Mouse (Mus musculus): ENCODE results near the gene Ifnz.
"Not testable (repeated sequence)": the region's sequence is repeated elsewhere in the genome, so short reads cannot be mapped to it uniquely, and the experiment has no call there.

The Ifnz gene

GRCm38 (mm10) chr4:88781831-88782230, at the start of gene Ifnz:
TSS of gene Ifnz (plus strand) at chr4:88782131.
- not testable (repeated sequence) for DNase-seq (ENCODE audit: low spot score)

- peak; percentile 59 for DNase-seq (ENCODE audit: low spot score)
Measured at GRCm38 (mm10) chr4:88738480-88738879, 43.5 kb upstream of the Ifnz start.

- DNase-seq (ENCODE audit: low spot score): no peak
Measured at GRCm38 (mm10) chr4:88739036-88739435, 42.9 kb upstream of the Ifnz start.

GRCm38 (mm10) chr4:88741426-88741825, 40.5 kb upstream of the Ifnz start:
- DNase-seq (ENCODE audit: low spot score): no peak

GRCm38 (mm10) chr4:88742771-88743371, 39.1 kb upstream of the Ifnz start:
- no peak for DNase-seq (ENCODE audit: low spot score)

- DNase-seq (ENCODE audit: low spot score): no peak
Measured at GRCm38 (mm10) chr4:88744207-88744606, 37.7 kb upstream of the Ifnz start.

- DNase-seq (ENCODE audit: low spot score): no peak
Measured at GRCm38 (mm10) chr4:88749926-88750325, 32.0 kb upstream of the Ifnz start.

- not testable (repeated sequence) for DNase-seq (ENCODE audit: low spot score)
Measured at GRCm38 (mm10) chr4:88754818-88755340, 27.1 kb upstream of the Ifnz start, which contains the start of gene Gm13271. TSS of gene Gm13271 (plus strand) at chr4:88754868.

GRCm38 (mm10) chr4:88756581-88757513, 25.1 kb upstream of the Ifnz start:
- DNase-seq (ENCODE audit: low spot score): not testable (repeated sequence)

- DNase-seq (ENCODE audit: low spot score): not testable (repeated sequence)
Measured at GRCm38 (mm10) chr4:88757628-88758031, 24.3 kb upstream of the Ifnz start.

- DNase-seq (ENCODE audit: low spot score): not testable (repeated sequence)
Measured at GRCm38 (mm10) chr4:88758751-88759150, 23.2 kb upstream of the Ifnz start.

- DNase-seq (ENCODE audit: low spot score): not testable (repeated sequence)
Measured at GRCm38 (mm10) chr4:88759610-88760268, 22.2 kb upstream of the Ifnz start, which contains the start of gene Gm13283. TSS of gene Gm13283 (plus strand) at chr4:88760119.

- DNase-seq (ENCODE audit: low spot score): not testable (repeated sequence)
Measured at GRCm38 (mm10) chr4:88760431-88760830, 21.5 kb upstream of the Ifnz start.

- DNase-seq (ENCODE audit: low spot score): not testable (repeated sequence)
Measured at GRCm38 (mm10) chr4:88761776-88762175, 20.2 kb upstream of the Ifnz start.

GRCm38 (mm10) chr4:88762341-88762740, 19.6 kb upstream of the Ifnz start:
- not testable (repeated sequence) for DNase-seq (ENCODE audit: low spot score)

- not testable (repeated sequence) for DNase-seq (ENCODE audit: low spot score)
Measured at GRCm38 (mm10) chr4:88763384-88764018, 18.4 kb upstream of the Ifnz start.

- not testable (repeated sequence) for DNase-seq (ENCODE audit: low spot score)
Measured at GRCm38 (mm10) chr4:88773534-88773933, 8.4 kb upstream of the Ifnz start, which contains the start of gene Gm13290. TSS of gene Gm13290 (plus strand) at chr4:88773834.

GRCm38 (mm10) chr4:88776622-88777021, 5.3 kb upstream of the Ifnz start, which contains the start of gene Gm13289:
TSS of gene Gm13289 (plus strand) at chr4:88776922.
- DNase-seq (ENCODE audit: low spot score): not testable (repeated sequence)

- not testable (repeated sequence) for DNase-seq (ENCODE audit: low spot score)
Measured at GRCm38 (mm10) chr4:88779550-88779949, 2.4 kb upstream of the Ifnz start, which contains the start of gene Gm13272. TSS of gene Gm13272 (plus strand) at chr4:88779850.

- not testable (repeated sequence) for DNase-seq (ENCODE audit: low spot score)
Measured at GRCm38 (mm10) chr4:88780320-88780719, 1.6 kb upstream of the Ifnz start.

- DNase-seq (ENCODE audit: low spot score): not testable (repeated sequence)
Measured at GRCm38 (mm10) chr4:88782335-88782734, 404 bp downstream of the Ifnz start.

All from c-Kit-positive CD71-positive TER-119-positive erythroid progenitor cells, embryonic 14.5 days (primary cell).